8 mouse cellular contexts compared by ENCODE assay signal in the genomic region with DNA sequence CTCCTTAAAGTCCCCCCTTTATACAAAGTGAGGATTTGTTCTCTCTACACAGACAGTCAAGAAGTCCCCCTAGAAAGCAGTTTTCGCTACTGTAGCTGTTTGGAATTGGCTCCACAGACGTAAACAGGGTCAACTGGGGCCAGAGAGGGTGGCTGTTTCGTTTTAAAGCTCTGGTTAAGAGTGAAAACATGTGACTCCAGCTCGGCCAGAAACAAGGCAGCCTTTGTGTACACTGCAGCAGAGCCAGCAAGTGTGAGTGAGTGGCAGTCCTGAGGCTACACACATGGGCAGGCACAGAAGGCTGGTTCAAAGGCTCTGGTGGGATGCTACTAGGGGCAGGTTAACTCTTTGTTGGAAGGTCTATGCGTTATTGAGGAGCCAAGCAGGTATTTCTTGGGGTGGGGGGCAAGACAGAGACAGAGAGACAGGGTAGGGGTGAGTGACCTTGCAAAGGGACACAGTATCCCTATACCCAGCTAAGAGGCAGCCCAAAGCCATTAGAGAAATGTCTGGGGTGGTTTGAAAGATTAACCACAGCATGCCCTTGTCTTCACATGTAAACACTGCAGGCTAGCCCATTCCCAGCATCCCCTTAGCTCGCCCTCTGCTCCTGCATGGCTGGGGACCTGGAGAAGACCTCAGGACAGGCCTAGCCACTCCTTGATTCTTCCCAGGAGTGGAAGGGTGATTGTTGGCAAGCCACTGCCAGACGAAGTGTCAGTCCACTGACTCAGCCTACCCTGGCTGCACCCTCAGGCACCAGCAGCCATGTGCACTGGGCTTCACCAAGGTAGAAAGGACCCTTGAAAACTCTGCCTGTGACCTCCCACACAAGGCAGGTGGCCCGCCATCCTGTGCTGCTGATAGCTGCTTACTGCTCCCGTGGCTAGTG. TPM values are rescaled to one million over a fixed set of nuclear protein-coding genes. Genes with fewer than 3 reads are reported as not detected.
DNase-seq lines count a peak whose midpoint lies in the region; ATAC-seq lines count a peak whose summit lies in the region.

No protein-coding gene starts in this region.

- DNase-seq in layer of hippocampus, adult 18-20 months (ENCODE audit: low spot score in 2 of 2), result peak; percentile 16 to 47
- DNase-seq in layer of hippocampus, postnatal 36 days, result no peak
- peak; percentile 68 for DNase-seq in embryo, embryonic 9.5 days (ENCODE audit: extremely low spot score)
- peak; percentile 38 for DNase-seq in right cerebral cortex, postnatal 14 days
- DNase-seq in B cell, adult 2 months, result no peak

- no peaks in the 10 kb centered on the region for H3K27me3 ChIP-seq in heart, embryonic 14.5 days (ENCODE audit: control insufficient read depth, insufficient read depth, low read length)
- no peaks in the 10 kb centered on the region for H3K27me3 ChIP-seq in kidney, embryonic 15.5 days
- H3K27me3 ChIP-seq in lung, embryonic 15.5 days, result no peaks in the 10 kb centered on the region

- no peak overlapping the region for H3K4me3 ChIP-seq in heart, embryonic 14.5 days (ENCODE audit: control insufficient read depth in 1 of 2, insufficient read depth in 1 of 2, low read depth in 1 of 2, low read length in 2 of 2)
- H3K4me3 ChIP-seq in kidney, embryonic 15.5 days (replicated peaks), result no peak overlapping the region
- H3K4me3 ChIP-seq in lung, embryonic 15.5 days, result no peak overlapping the region

- peak overlapping the region; percentile 48 to 68 for H3K27ac ChIP-seq in heart, embryonic 14.5 days (replicated peaks in 1 of 2; ENCODE audit: control insufficient read depth in 1 of 2, insufficient read depth in 1 of 2, low read depth in 2 of 2, low read length in 2 of 2)
- H3K27ac ChIP-seq in kidney, embryonic 15.5 days, result peak overlapping the region; percentile 84
- H3K27ac ChIP-seq in lung, embryonic 15.5 days, result peak overlapping the region; percentile 76

- peak overlapping the region; percentile 38; the same call in 1 of the 2 replicates for H3K9ac ChIP-seq in heart, embryonic 14.5 days (ENCODE audit: low read length)
- H3K9ac ChIP-seq in kidney, embryonic 15.5 days, result no peak overlapping the region
- H3K9ac ChIP-seq in lung, embryonic 15.5 days, result no peak overlapping the region

- H3K9me3 ChIP-seq in heart, embryonic 14.5 days (ENCODE audit: control insufficient read depth, low read length), result no peaks in the 10 kb centered on the region
- H3K9me3 ChIP-seq in kidney, embryonic 15.5 days (replicated peaks), result no peaks in the 10 kb centered on the region
- H3K9me3 ChIP-seq in lung, embryonic 15.5 days, result no peaks in the 10 kb centered on the region

- H3K4me2 ChIP-seq in heart, embryonic 14.5 days (ENCODE audit: low read length), result 0 out of 2 replicates have a peak overlapping the region, but pooled peaks have one; percentile 4
- no peak overlapping the region; the same call in 1 of the 2 replicates for H3K4me2 ChIP-seq in kidney, embryonic 15.5 days
- no peak overlapping the region for H3K4me2 ChIP-seq in lung, embryonic 15.5 days

- peak; percentile 44 for ATAC-seq in heart, embryonic 14.5 days (ENCODE audit: insufficient number of reproducible peaks, insufficient read depth, low FRiP score, low read depth)
- ATAC-seq in kidney, embryonic 15.5 days (replicated peaks; ENCODE audit: low FRiP score), result peak; percentile 84
- ATAC-seq in lung, embryonic 15.5 days (ENCODE audit: borderline replicate concordance, extremely low read depth, low FRiP score, low TSS enrichment), result peak; percentile 82; the same call in 1 of the 2 replicates

- H3K36me3 ChIP-seq in heart, embryonic 14.5 days (ENCODE audit: control insufficient read depth, insufficient read depth, low read length), result no peaks in the 10 kb centered on the region
- H3K36me3 ChIP-seq in kidney, embryonic 15.5 days, result no peaks in the 10 kb centered on the region
- no peaks in the 10 kb centered on the region for H3K36me3 ChIP-seq in lung, embryonic 15.5 days

- H3K4me1 ChIP-seq in heart, embryonic 14.5 days (ENCODE audit: control insufficient read depth in 2 of 2, insufficient read depth in 2 of 2, low read length in 2 of 2), result peaks cover 24 to 36% of the 10 kb centered on the region in 2 experiments
- H3K4me1 ChIP-seq in kidney, embryonic 15.5 days, result peaks cover 47% of the 10 kb centered on the region
- H3K4me1 ChIP-seq in lung, embryonic 15.5 days, result peaks cover 47% of the 10 kb centered on the region

- 44% methylated on average over 9 of the region's 9 CpGs for whole genome bisulfite sequencing in heart, embryonic 14.5 days
- WGBS in kidney, embryonic 15.5 days, result 42% methylated on average over 9 of the region's 9 CpGs
- 34% methylated on average over 9 of the region's 9 CpGs for WGBS in lung, embryonic 15.5 days

RNA-seq across cellular contexts. Expression of gene Bmf, which starts 29.2 kb away (rescaled TPM):
- 1 to 10 TPM; 1.2 to 2.8 TPM for total RNA-seq in layer of hippocampus, adult 18-20 months (2021)
- total RNA-seq in layer of hippocampus, postnatal 36 days (2021), result 1 to 10 TPM; 1.9 to 3.8 TPM
- polyA plus RNA-seq in heart, embryonic 14.5 days (2014; fragmentation: Nextera tagmentation; extraction: Ambion mirVana), result 2.1 and 6.3 TPM in 2 replicates
- polyA plus RNA-seq in kidney, embryonic 15.5 days (2015; fragmentation: Nextera tagmentation; extraction: Ambion mirVana), result 7.6 and 8.2 TPM in 2 replicates
- 5.5 and 8.5 TPM in 2 replicates for polyA plus RNA-seq in lung, embryonic 15.5 days (2015; fragmentation: Nextera tagmentation; extraction: Ambion mirVana)

RNA-seq across cellular contexts. Expression of gene Srp14, which starts 40.8 kb away (rescaled TPM):
- 100 to 1,000 TPM; 184 to 191 TPM for total RNA-seq in layer of hippocampus, adult 18-20 months (2021)
- 100 to 1,000 TPM; 168 to 197 TPM for total RNA-seq in layer of hippocampus, postnatal 36 days (2021)
- 223 and 239 TPM in 2 replicates for polyA plus RNA-seq in heart, embryonic 14.5 days (2014; fragmentation: Nextera tagmentation; extraction: Ambion mirVana)
- 224 and 241 TPM in 2 replicates for polyA plus RNA-seq in kidney, embryonic 15.5 days (2015; fragmentation: Nextera tagmentation; extraction: Ambion mirVana)
- 238 and 244 TPM in 2 replicates for polyA plus RNA-seq in lung, embryonic 15.5 days (2015; fragmentation: Nextera tagmentation; extraction: Ambion mirVana)

Comparison
In these comparisons a context has a peak if more than half of its experiments do, and no peak if none do; other contexts are left out.
1. DNase-seq: peak in layer of hippocampus, adult 18-20 months (2 of 2), embryo, embryonic 9.5 days (single experiment) and right cerebral cortex, postnatal 14 days (single experiment); none in layer of hippocampus, postnatal 36 days (0 of 2) and B cell, adult 2 months (0 of 2).
2. Peak in every context shown above with its lines, with median percentiles within 50 percentile points of each other: ATAC-seq and H3K27ac ChIP-seq.